Mouse (Mus musculus) ES-E14 (cell line): ENCODE measurements at regions not wholly inside any gene's neighbourhood (a gene's known extent, or its start where the extent isn't known, plus 50 kb on each side); places are given as distances from the start of the nearest gene placed in this dataset.

ENCODE experiments used
- CHD2 ChIP-seq: IDR thresholded peaks from 2 replicates; pipeline ENCODE4 v1.6.1; 2014; ENCODE audit warnings: mild to moderate bottlenecking, low read depth, low read length, inconsistent platforms
- HCFC1 ChIP-seq: IDR thresholded peaks from 2 replicates; pipeline ENCODE4 v1.6.1; 2012; ENCODE audit warnings: low read length, inconsistent platforms, borderline replicate concordance; ENCODE audit not compliant: insufficient read depth
- MAFK ChIP-seq: IDR thresholded peaks from 2 replicates; pipeline ENCODE4 v1.6.1; 2014; ENCODE audit warnings: mild to moderate bottlenecking, low read depth, low read length, inconsistent platforms; ENCODE audit not compliant: insufficient read depth
- ZC3H11A ChIP-seq: IDR thresholded peaks from 2 replicates; pipeline ENCODE4 v1.6.1; 2012; ENCODE audit warnings: low read depth, mild to moderate bottlenecking, inconsistent platforms, low read length, borderline replicate concordance
- ZNF384 ChIP-seq: IDR thresholded peaks from 2 replicates; pipeline ENCODE4 v1.6.1; 2012; ENCODE audit warnings: low read depth, low read length, inconsistent platforms

GRCm38 (mm10) chr4:131070566-131070965 is 126.4 kb downstream of the Matn1 start:
- TF ChIP-seq MAFK (no peak), ZC3H11A (no peak), HCFC1 (no peak), CHD2 (no peak), ZNF384 (no peak)
